Mouse (Mus musculus) embryo, embryonic 11.5 days (tissue): ENCODE measurements around the gene Pear1.

Source experiments
- DNase-seq: peaks from one replicate; pipeline ENCODE4 v3.0.0-alpha.2; 2012; ENCODE audit warnings: low read depth, low spot score

The Pear1 gene

GRCm38 (mm10) chr3:87733098-87733497 lies 91.0 kb downstream of the Pear1 start:
- DNase-seq, result no peak

- no peak for DNase-seq
These were observed 95.4 kb downstream of the Pear1 start for GRCm38 (mm10) chr3:87728696-87729095.

GRCm38 (mm10) chr3:87726191-87726590 lies 97.9 kb downstream of the Pear1 start:
- no peak for DNase-seq

DNA sequence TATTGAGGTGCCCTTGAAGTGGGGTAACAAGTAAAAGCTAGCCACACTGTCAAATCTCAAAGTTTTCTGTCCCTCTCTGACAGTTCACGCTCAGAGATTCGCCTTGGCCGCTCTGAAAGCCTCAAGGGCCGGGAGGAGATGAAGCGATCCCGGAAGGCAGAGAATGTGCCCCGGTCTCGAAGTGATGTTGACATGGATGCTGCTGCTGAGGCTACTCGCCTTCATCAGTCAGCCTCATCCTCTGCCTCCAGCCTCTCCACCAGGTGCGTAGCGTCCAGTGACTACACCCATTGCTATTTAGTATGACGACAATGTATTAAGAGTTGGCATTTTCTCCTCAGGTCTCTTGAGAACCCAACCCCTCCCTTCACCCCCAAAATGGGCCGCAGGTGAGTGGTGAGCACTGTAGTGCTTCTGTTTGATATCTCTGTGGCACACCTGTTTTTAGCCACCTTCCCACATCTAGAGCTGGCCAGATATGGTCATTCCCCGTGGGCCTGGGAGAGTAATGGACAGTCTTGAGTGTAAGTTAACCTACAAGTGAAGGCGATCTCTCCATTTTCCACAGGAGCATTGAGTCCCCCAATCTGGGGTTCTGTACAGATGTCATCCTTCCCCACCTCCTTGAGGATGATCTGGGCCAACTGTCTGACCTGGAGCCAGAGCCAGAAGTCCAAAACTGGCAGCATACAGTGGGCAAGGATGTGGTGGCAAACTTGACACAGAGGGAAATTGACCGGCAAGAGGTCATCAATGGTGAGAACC lies 98.5 kb downstream of the Pear1 start:
- no peak for DNase-seq

- no peak for DNase-seq
These were observed 99.5 kb downstream of the Pear1 start for GRCm38 (mm10) chr3:87724556-87724955.

GRCm38 (mm10) chr3:87718525-87718924 lies 105.6 kb downstream of the Pear1 start:
- DNase-seq, result no peak
